Mouse (Mus musculus): ENCODE measurements around the gene Mlxip. TPM values are rescaled to one million over a fixed set of nuclear protein-coding genes. Genes with fewer than 3 reads are reported as not detected.

Mlxip gene
- polyA plus RNA-seq, 1 experiment from 2014 or later: 12.6 TPM

- Histone ChIP-seq H3K36me3 (ENCODE audit: control insufficient read depth, insufficient read depth, low read length) (no peaks in the 10 kb centered on the region), H3K9me3 (ENCODE audit: control insufficient read depth, low read length) (peaks cover 4% of the 10 kb centered on the region; the same call in 1 of the 2 replicates), H3K4me3 (ENCODE audit: control insufficient read depth in 1 of 2, insufficient read depth in 1 of 2, low read depth in 1 of 2, low read length in 2 of 2) (no peak overlapping the region), H3K9ac (ENCODE audit: low read length) (no peak overlapping the region), H3K27ac (replicated peaks in 1 of 2; ENCODE audit: control insufficient read depth in 1 of 2, insufficient read depth in 1 of 2, low read depth in 2 of 2, low read length in 2 of 2) (no peak overlapping the region), H3K4me1 (ENCODE audit: control insufficient read depth in 2 of 2, insufficient read depth in 2 of 2, low read length in 2 of 2) (peaks cover 3 to 7% of the 10 kb centered on the region in 2 experiments; a peak in 3 of 4 replicates), H3K27me3 (ENCODE audit: control insufficient read depth, insufficient read depth, low read length) (no peaks in the 10 kb centered on the region), H3K4me2 (ENCODE audit: low read length) (no peak overlapping the region)
- ATAC-seq (ENCODE audit: insufficient number of reproducible peaks, insufficient read depth, low FRiP score, low read depth): 0 out of 2 replicates have a peak, but pooled peaks have one; percentile 28
- 27% methylated on average over 3 of the region's 3 CpGs for WGBS
Measured at GRCm38 (mm10) chr5:123388452-123388851, 6.1 kb upstream of the Mlxip start.

- ATAC-seq (ENCODE audit: insufficient number of reproducible peaks, insufficient read depth, low FRiP score, low read depth): no peak
- Histone ChIP-seq H3K36me3 (ENCODE audit: control insufficient read depth, insufficient read depth, low read length) (no peaks in the 10 kb centered on the region), H3K4me1 (ENCODE audit: control insufficient read depth in 2 of 2, insufficient read depth in 2 of 2, low read length in 2 of 2) (peaks cover 12 to 13% of the 10 kb centered on the region in 2 experiments), H3K9ac (ENCODE audit: low read length) (peak overlapping the region; percentile 39), H3K9me3 (ENCODE audit: control insufficient read depth, low read length) (peaks cover 2% of the 10 kb centered on the region; the same call in 1 of the 2 replicates), H3K27ac (replicated peaks in 1 of 2; ENCODE audit: control insufficient read depth in 1 of 2, insufficient read depth in 1 of 2, low read depth in 2 of 2, low read length in 2 of 2) (no peak overlapping the region), H3K4me2 (ENCODE audit: low read length) (peak overlapping the region; percentile 63), H3K27me3 (ENCODE audit: control insufficient read depth, insufficient read depth, low read length) (no peaks in the 10 kb centered on the region), H3K4me3 (ENCODE audit: control insufficient read depth in 1 of 2, insufficient read depth in 1 of 2, low read depth in 1 of 2, low read length in 2 of 2) (peak overlapping the region; percentile 34 to 45)
- WGBS: 8% methylated on average over 17 of the region's 17 CpGs
Measured at GRCm38 (mm10) chr5:123390536-123391441, 3.8 kb upstream of the Mlxip start.

- peak overlapping the region; percentile 39 for H3K9ac ChIP-seq (ENCODE audit: low read length)
- peak overlapping the region; percentile 63 for H3K4me2 ChIP-seq (ENCODE audit: low read length)
- no peaks in the 10 kb centered on the region for H3K9me3 ChIP-seq (ENCODE audit: control insufficient read depth, low read length)
- WGBS: 3% methylated on average over 5 of the region's 5 CpGs
- ATAC-seq (ENCODE audit: insufficient number of reproducible peaks, insufficient read depth, low FRiP score, low read depth): no peak
- H3K27ac ChIP-seq (replicated peaks in 1 of 2; ENCODE audit: control insufficient read depth in 1 of 2, insufficient read depth in 1 of 2, low read depth in 2 of 2, low read length in 2 of 2): no peak overlapping the region
- H3K27me3 ChIP-seq (ENCODE audit: control insufficient read depth, insufficient read depth, low read length): no peaks in the 10 kb centered on the region
- peaks cover 16 to 19% of the 10 kb centered on the region in 2 experiments for H3K4me1 ChIP-seq (ENCODE audit: control insufficient read depth in 2 of 2, insufficient read depth in 2 of 2, low read length in 2 of 2)
- peak overlapping the region; percentile 34 to 45 for H3K4me3 ChIP-seq (ENCODE audit: control insufficient read depth in 1 of 2, insufficient read depth in 1 of 2, low read depth in 1 of 2, low read length in 2 of 2)
- H3K36me3 ChIP-seq (ENCODE audit: control insufficient read depth, insufficient read depth, low read length): no peaks in the 10 kb centered on the region
Measured at GRCm38 (mm10) chr5:123391442-123391809, 3.2 kb upstream of the Mlxip start.

- H3K4me2 ChIP-seq (ENCODE audit: low read length): peak overlapping the region; percentile 87
- no peaks in the 10 kb centered on the region for H3K9me3 ChIP-seq (ENCODE audit: control insufficient read depth, low read length)
- H3K9ac ChIP-seq (ENCODE audit: low read length): peak overlapping the region; percentile 61
- peak overlapping the region; percentile 89 to 92 for H3K27ac ChIP-seq (replicated peaks in 1 of 2; ENCODE audit: control insufficient read depth in 1 of 2, insufficient read depth in 1 of 2, low read depth in 2 of 2, low read length in 2 of 2)
- peak; percentile 4; the same call in 1 of the 2 replicates for ATAC-seq (ENCODE audit: insufficient number of reproducible peaks, insufficient read depth, low FRiP score, low read depth)
- H3K27me3 ChIP-seq (ENCODE audit: control insufficient read depth, insufficient read depth, low read length): no peaks in the 10 kb centered on the region
- 8% methylated on average over 5 of the region's 5 CpGs for WGBS
- peak overlapping the region; percentile 80 to 99 for H3K4me3 ChIP-seq (ENCODE audit: control insufficient read depth in 1 of 2, insufficient read depth in 1 of 2, low read depth in 1 of 2, low read length in 2 of 2)
- H3K4me1 ChIP-seq (ENCODE audit: control insufficient read depth in 2 of 2, insufficient read depth in 2 of 2, low read length in 2 of 2): peaks cover 24 to 37% of the 10 kb centered on the region in 2 experiments
- H3K36me3 ChIP-seq (ENCODE audit: control insufficient read depth, insufficient read depth, low read length): no peaks in the 10 kb centered on the region
Measured at GRCm38 (mm10) chr5:123393786-123394302, 754 bp upstream of the Mlxip start.

- peak overlapping the region; percentile 85 to 89 for H3K27ac ChIP-seq (replicated peaks in 1 of 2; ENCODE audit: control insufficient read depth in 1 of 2, insufficient read depth in 1 of 2, low read depth in 2 of 2, low read length in 2 of 2)
- H3K9me3 ChIP-seq (ENCODE audit: control insufficient read depth, low read length): no peaks in the 10 kb centered on the region
- no peaks in the 10 kb centered on the region for H3K27me3 ChIP-seq (ENCODE audit: control insufficient read depth, insufficient read depth, low read length)
- peak; percentile 28 for ATAC-seq (ENCODE audit: insufficient number of reproducible peaks, insufficient read depth, low FRiP score, low read depth)
- peak overlapping the region; percentile 80 to 99 for H3K4me3 ChIP-seq (ENCODE audit: control insufficient read depth in 1 of 2, insufficient read depth in 1 of 2, low read depth in 1 of 2, low read length in 2 of 2)
- under 1% methylated on average over 60 of the region's 65 CpGs for WGBS
- H3K4me2 ChIP-seq (ENCODE audit: low read length): peak overlapping the region; percentile 87
- peaks cover 24 to 37% of the 10 kb centered on the region in 2 experiments for H3K4me1 ChIP-seq (ENCODE audit: control insufficient read depth in 2 of 2, insufficient read depth in 2 of 2, low read length in 2 of 2)
- H3K36me3 ChIP-seq (ENCODE audit: control insufficient read depth, insufficient read depth, low read length): no peaks in the 10 kb centered on the region
- peak overlapping the region; percentile 93 for H3K9ac ChIP-seq (ENCODE audit: low read length)
Measured at GRCm38 (mm10) chr5:123394957-123395881, 621 bp downstream of the Mlxip start.

- Histone ChIP-seq H3K4me2 (ENCODE audit: low read length) (peak overlapping the region; percentile 87), H3K4me3 (ENCODE audit: control insufficient read depth in 1 of 2, insufficient read depth in 1 of 2, low read depth in 1 of 2, low read length in 2 of 2) (peak overlapping the region in 1 of 2 experiments; percentile 80; a peak in 1 of 4 replicates), H3K27ac (replicated peaks in 1 of 2; ENCODE audit: control insufficient read depth in 1 of 2, insufficient read depth in 1 of 2, low read depth in 2 of 2, low read length in 2 of 2) (no peak overlapping the region), H3K9ac (ENCODE audit: low read length) (peak overlapping the region; percentile 93; the same call in 1 of the 2 replicates), H3K36me3 (ENCODE audit: control insufficient read depth, insufficient read depth, low read length) (no peaks in the 10 kb centered on the region), H3K9me3 (ENCODE audit: control insufficient read depth, low read length) (no peaks in the 10 kb centered on the region), H3K4me1 (ENCODE audit: control insufficient read depth in 2 of 2, insufficient read depth in 2 of 2, low read length in 2 of 2) (peaks cover 17 to 37% of the 10 kb centered on the region in 2 experiments), H3K27me3 (ENCODE audit: control insufficient read depth, insufficient read depth, low read length) (no peaks in the 10 kb centered on the region)
- no peak for ATAC-seq (ENCODE audit: insufficient number of reproducible peaks, insufficient read depth, low FRiP score, low read depth)
- WGBS: 49% methylated on average over 8 of the region's 8 CpGs
Measured at GRCm38 (mm10) chr5:123396901-123397464, 2.4 kb downstream of the Mlxip start.

GRCm38 (mm10) chr5:123397786-123398185 lies 3.2 kb downstream of the Mlxip start:
- WGBS: 68% methylated on average over 11 of the region's 11 CpGs

More at GRCm38 (mm10) chr5:123397786-123398185, 3.2 kb downstream of the Mlxip start:
- Histone ChIP-seq H3K36me3 (ENCODE audit: control insufficient read depth, insufficient read depth, low read length) (no peaks in the 10 kb centered on the region), H3K4me1 (ENCODE audit: control insufficient read depth in 2 of 2, insufficient read depth in 2 of 2, low read length in 2 of 2) (peaks cover 17 to 37% of the 10 kb centered on the region in 2 experiments), H3K4me3 (ENCODE audit: control insufficient read depth in 1 of 2, insufficient read depth in 1 of 2, low read depth in 1 of 2, low read length in 2 of 2) (no peak overlapping the region), H3K9me3 (ENCODE audit: control insufficient read depth, low read length) (no peaks in the 10 kb centered on the region), H3K27me3 (ENCODE audit: control insufficient read depth, insufficient read depth, low read length) (no peaks in the 10 kb centered on the region), H3K9ac (ENCODE audit: low read length) (no peak overlapping the region), H3K27ac (replicated peaks in 1 of 2; ENCODE audit: control insufficient read depth in 1 of 2, insufficient read depth in 1 of 2, low read depth in 2 of 2, low read length in 2 of 2) (no peak overlapping the region; a peak in 1 of 4 replicates), H3K4me2 (ENCODE audit: low read length) (peak overlapping the region; percentile 87)
- no peak for ATAC-seq (ENCODE audit: insufficient number of reproducible peaks, insufficient read depth, low FRiP score, low read depth)
